Mouse (Mus musculus) heart, embryonic 15.5 days (tissue): ENCODE data around the gene Zfp467. TPM values are rescaled to one million over a fixed set of nuclear protein-coding genes. Genes with fewer than 3 reads are reported as not detected.

Experiments
- ATAC-seq: fragments of 200-750 bp; cut with Nextera tagmentation; replicated peaks from 2 replicates; pipeline ENCODE4 v1.8.0; 2017; ENCODE audit warnings: low read depth, moderate TSS enrichment; ENCODE audit not compliant: insufficient number of reproducible peaks, insufficient read depth, low FRiP score
- H3K27ac ChIP-seq: fragments of 300-500 bp; sonication (generic); 2 replicates; pipeline ENCODE4 v1.5.1; 2015; ENCODE audit warnings: mild to moderate bottlenecking, inconsistent platforms
- H3K27me3 ChIP-seq: fragments of 300-500 bp; sonication (generic); 2 replicates; pipeline ENCODE4 v1.6.1; 2015; ENCODE audit warnings: inconsistent platforms
- H3K36me3 ChIP-seq: fragments of 300-500 bp; sonication (generic); 2 replicates; pipeline ENCODE4 v1.6.1; 2015; ENCODE audit warnings: mild to moderate bottlenecking, inconsistent platforms
- H3K4me1 ChIP-seq: fragments of 300-500 bp; sonication (generic); replicated peaks from 2 replicates; pipeline ENCODE4 v1.6.1; 2015; ENCODE audit warnings: inconsistent platforms
- H3K4me2 ChIP-seq: fragments of 300-500 bp; sonication (generic); 2 replicates; pipeline ENCODE4 v1.6.1; 2015; ENCODE audit warnings: inconsistent platforms, mild to moderate bottlenecking, moderate library complexity
- H3K4me3 ChIP-seq: fragments of 300-500 bp; sonication (generic); 2 replicates; pipeline ENCODE4 v1.5.1; 2015; ENCODE audit warnings: mild to moderate bottlenecking, inconsistent platforms
- H3K9ac ChIP-seq: fragments of 300-500 bp; sonication (generic); 2 replicates; pipeline ENCODE4 v1.6.1; 2015; ENCODE audit warnings: mild to moderate bottlenecking, inconsistent platforms
- H3K9me3 ChIP-seq: fragments of 300-500 bp; sonication (generic); replicated peaks from 2 replicates; pipeline ENCODE4 v1.6.1; 2016; ENCODE audit warnings: inconsistent platforms
- WGBS: fragments of 180-500 bp; shearing (Covaris S2); methylation state at CpG from one replicate; pipeline ENCODE4 v1.1.7; 2015; ENCODE audit warnings: mixed read lengths; 5-methylcytosine and 5-hydroxymethylcytosine counted together
- polyA plus RNA-seq: library from polyadenylated mRNA; unstranded; fragments of >200 nt; fragmentation: Nextera tagmentation; extraction: Ambion mirVana; gene quantifications from 2 replicates; pipeline ENCODE4 v1.2.1, GENCODE M21; 2015

Gene Zfp467
- polyA plus RNA-seq, result 18.5 and 20.4 TPM in 2 replicates

DNA sequence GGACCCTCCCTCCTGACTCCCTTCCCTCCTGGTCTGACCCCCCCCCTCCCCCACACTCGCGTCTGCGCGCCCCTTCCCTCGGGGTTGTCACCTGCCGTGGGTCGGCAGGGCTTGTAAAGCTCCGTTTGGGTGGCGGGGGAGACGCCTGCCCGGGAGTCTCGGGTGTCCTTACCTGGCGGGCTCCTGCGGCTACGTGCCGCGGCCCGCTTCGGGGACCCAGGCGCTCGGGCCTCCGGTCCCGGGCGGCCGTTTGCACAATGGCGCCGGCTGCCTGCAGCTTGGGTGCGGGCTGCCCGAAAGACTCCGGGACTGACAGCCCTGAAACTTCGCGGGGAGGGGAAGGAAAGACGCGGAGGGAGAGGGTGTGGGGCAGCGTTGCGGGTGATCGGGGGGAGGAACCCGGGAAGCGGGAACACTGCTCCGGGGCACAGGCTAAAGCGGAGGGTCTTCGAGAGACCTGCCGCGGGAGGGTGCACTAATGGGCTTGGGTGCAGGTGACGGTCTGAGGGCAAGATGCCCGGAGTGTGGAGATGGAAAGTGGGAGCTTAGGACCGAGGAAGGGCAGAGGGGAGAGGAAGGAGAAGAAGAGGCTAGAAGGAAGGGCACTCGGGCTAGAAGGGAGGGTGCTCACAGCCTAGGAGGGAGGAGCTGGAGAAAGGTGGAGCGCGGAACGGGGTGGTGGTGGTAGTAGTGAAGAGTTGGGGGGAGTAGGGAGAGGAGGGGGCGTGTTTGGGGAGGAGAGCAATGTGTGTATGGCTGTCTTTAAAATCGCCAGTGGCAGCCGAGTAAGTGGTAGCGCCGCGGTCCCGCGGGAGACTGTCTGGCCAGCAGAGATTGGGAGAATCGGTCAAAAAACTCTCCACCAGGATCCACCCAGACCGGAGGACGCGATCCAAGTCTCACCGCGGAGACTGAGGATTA lies at the start of gene Zfp467:
Gene Zfp467 (minus strand): TSS at position 645 of the 921 bp plus-strand sequence.
- H3K27ac ChIP-seq, result peak within 1 kb of the TSS; percentile 94
- H3K4me3 ChIP-seq, result peak within 1 kb of the TSS; percentile 92
- ATAC-seq, result peak; percentile 42
- H3K4me1 ChIP-seq, result peaks cover 27% of the 10 kb centered on the region
- peaks cover 16% of the 10 kb centered on the region for H3K36me3 ChIP-seq
- H3K27me3 ChIP-seq, result no peaks in the 10 kb centered on the region
- 1% methylated on average over 65 of the region's 65 CpGs for WGBS
- H3K9ac ChIP-seq, result peak within 1 kb of the TSS; percentile 90
- no peaks in the 10 kb centered on the region for H3K9me3 ChIP-seq
- peak within 1 kb of the TSS; percentile 98 for H3K4me2 ChIP-seq

DNA sequence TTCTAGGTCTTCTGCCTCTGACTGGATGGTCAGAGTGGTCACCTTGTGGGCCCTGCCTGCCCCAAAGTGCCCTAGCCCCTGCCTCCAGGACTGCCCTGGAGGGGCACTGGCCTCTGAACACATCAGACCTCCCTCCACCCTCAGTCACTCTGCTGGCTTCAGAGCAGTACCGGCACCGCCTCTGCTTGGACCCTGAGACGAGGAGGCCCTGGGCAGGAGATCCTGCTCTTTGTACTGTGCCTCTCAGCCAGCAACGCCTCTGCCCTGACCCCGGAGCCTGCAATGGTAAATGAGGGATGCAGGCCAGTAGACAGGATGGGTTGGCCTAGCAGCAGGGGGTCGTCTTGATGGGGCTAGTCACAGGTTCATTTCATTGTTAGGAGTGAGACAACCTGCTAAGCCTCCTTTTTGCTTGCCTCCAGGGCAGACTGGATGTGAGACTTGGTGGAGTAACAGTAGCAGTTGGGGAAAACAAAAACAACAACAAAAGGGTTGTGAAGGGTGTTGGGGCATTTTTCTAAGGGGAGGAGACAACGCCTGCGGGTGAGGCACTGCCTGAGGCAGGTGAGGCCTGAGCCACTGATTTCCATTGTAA lies 47.6 kb upstream of the Zfp467 start:
- no peak overlapping the region for H3K27ac ChIP-seq
- no peak for ATAC-seq
- no peak overlapping the region for H3K4me3 ChIP-seq
- H3K4me2 ChIP-seq, result no peak overlapping the region
- peaks cover 7% of the 10 kb centered on the region for H3K4me1 ChIP-seq
- WGBS, result 37% methylated on average over 8 of the region's 8 CpGs
- H3K9ac ChIP-seq, result no peak overlapping the region
- H3K36me3 ChIP-seq, result no peaks in the 10 kb centered on the region
- H3K27me3 ChIP-seq, result peaks cover 17% of the 10 kb centered on the region
- H3K9me3 ChIP-seq, result no peaks in the 10 kb centered on the region

DNA sequence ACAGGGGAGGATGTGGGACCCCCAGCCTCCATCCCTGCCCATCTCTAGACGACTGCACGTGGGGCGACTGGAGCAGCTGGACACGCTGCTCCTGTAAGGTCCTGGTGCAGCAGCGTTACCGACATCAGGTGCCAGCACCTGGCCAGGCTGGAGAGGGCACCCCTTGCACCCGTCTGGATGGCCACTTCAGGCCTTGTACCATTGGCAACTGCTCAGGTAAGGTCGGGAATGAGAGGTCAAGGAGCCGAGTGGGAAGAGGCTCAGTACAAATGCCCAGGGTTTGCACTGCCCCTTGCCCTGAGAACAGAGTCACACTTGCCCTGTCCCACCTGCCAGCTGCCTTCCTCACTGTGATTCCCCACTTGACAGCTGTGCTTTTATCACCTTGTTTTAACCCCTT lies 45.7 kb upstream of the Zfp467 start:
- Histone ChIP-seq H3K9ac (no peak overlapping the region), H3K27ac (no peak overlapping the region), H3K9me3 (no peaks in the 10 kb centered on the region), H3K36me3 (no peaks in the 10 kb centered on the region), H3K4me2 (no peak overlapping the region), H3K4me1 (peaks cover 14% of the 10 kb centered on the region), H3K27me3 (peaks cover 19% of the 10 kb centered on the region), H3K4me3 (no peak overlapping the region)
- 56% methylated on average over 9 of the region's 9 CpGs for WGBS
- no peak for ATAC-seq

DNA sequence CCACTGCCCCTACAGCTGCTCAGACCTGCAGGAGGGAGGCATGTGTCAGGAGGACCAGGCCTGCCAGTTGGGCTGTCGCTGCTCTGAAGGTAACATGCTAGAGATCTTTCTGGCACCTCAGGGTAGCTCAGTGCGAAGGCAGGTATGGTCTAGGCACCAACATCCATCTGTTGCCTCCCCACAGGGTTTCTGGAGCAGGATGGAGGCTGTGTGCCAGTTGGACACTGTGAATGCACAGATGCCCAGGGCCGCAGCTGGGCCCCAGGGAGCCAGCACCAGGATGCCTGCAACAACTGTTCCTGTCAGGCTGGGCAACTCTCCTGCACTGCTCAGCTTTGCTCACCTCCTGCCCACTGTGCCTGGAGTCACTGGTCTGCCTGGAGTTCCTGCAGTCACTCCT lies 44.1 kb upstream of the Zfp467 start:
- no peak for ATAC-seq
- Histone ChIP-seq H3K4me3 (no peak overlapping the region), H3K9me3 (no peaks in the 10 kb centered on the region), H3K9ac (no peak overlapping the region), H3K27me3 (peaks cover 31% of the 10 kb centered on the region), H3K4me2 (no peak overlapping the region), H3K4me1 (peaks cover 14% of the 10 kb centered on the region), H3K36me3 (no peaks in the 10 kb centered on the region), H3K27ac (no peak overlapping the region)
- WGBS, result 82% methylated on average over 3 of the region's 3 CpGs

DNA sequence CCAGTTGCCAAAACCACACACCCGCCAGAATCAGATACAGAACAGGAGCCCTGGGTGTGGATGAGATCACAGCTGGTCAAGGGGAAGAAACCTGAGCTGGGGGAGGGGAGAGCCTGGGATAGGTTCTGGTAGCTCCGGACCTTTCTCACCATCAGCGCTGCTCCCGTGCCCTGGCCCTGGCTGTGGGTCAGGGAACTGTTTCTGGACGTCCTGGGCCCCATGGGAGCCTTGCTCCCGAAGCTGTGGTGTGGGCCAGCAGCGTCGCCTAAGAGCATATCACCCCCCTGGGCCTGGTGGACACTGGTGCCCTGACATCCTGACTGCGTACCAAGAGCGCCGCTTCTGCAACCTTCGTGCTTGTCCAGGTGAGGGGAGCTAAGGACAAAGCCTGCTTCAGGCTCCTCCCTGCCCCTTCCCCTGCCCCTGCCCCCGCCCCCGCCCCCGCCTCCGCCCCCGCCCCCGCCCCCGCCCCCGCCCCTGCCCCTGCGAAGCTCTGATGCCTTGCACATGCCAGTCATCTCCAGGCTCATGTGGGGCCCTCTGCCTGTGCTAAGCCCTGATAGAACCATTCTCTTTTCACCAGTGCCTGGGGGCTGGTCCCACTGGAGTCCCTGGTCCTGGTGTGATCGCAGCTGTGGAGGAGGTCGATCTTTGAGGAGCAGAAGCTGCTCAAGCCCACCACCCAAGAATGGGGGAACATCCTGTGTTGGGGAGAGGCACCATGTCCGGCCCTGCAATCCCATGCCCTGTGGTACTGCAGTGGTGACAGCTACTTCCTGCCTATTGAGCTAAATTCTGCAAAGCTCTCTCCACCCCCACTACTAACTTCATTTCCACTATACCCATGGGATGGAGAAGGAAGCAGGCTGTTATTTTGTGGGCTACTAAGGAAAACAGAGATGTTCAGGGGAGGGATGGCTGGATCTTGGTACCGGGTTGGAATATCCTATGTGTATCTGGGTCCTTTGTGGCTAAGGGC lies 42.4 kb upstream of the Zfp467 start:
- H3K9me3 ChIP-seq, result no peaks in the 10 kb centered on the region
- H3K27me3 ChIP-seq, result peaks cover 32% of the 10 kb centered on the region
- ATAC-seq, result 0 out of 2 replicates have a peak, but pooled peaks have one; percentile 14
- H3K36me3 ChIP-seq, result no peaks in the 10 kb centered on the region
- peak overlapping the region; percentile 59 for H3K4me2 ChIP-seq
- 9% methylated on average over 24 of the region's 25 CpGs for WGBS
- H3K27ac ChIP-seq, result 0 out of 2 replicates have a peak overlapping the region, but pooled peaks have one; percentile 51
- peaks cover 14% of the 10 kb centered on the region for H3K4me1 ChIP-seq
- peak overlapping the region; percentile 27 for H3K4me3 ChIP-seq
- H3K9ac ChIP-seq, result no peak overlapping the region

DNA sequence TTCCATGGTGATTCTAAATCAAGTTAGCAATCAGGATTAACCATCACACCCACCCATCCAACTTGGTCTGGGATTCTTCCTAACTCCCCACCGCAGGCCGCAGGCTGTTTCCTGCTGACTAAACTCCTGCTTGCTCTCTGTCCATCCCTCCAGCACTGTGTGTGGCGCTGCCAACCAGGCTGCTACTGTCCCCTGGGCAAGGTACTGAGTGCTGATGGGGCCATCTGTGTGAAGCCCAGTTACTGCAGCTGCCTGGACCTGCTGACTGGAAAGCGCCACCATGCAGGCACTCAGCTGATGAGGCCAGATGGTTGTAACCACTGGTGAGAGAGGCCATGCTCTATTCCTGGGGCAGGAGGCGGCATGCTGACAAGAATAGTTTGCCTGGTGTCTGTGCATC lies 36.9 kb upstream of the Zfp467 start:
- Histone ChIP-seq H3K4me3 (no peak overlapping the region), H3K27me3 (peaks cover 18% of the 10 kb centered on the region; the same call in 1 of the 2 replicates), H3K4me1 (peaks cover under 1% of the 10 kb centered on the region), H3K27ac (no peak overlapping the region), H3K4me2 (no peak overlapping the region), H3K9me3 (no peaks in the 10 kb centered on the region), H3K9ac (no peak overlapping the region), H3K36me3 (no peaks in the 10 kb centered on the region)
- WGBS, result 67% methylated on average over 5 of the region's 5 CpGs
- no peak for ATAC-seq

DNA sequence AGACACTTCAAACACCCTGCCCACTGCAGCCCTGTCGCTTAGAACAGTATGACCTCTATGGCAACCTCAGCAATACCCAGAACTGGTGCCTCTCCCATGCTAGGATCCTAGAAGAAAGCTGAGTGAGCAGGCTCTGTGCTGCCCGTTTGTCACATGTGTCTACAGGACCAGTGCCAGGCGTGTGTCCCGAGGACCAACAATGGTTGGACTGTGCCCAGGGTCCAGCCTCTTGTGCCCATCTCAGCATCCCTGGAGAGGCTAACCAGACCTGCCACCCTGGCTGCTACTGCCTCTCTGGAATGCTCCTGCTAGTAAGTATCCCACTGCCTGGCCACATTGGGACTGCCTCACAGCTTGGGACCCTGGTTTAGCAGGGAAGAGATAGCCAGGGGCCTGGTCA lies 32.8 kb upstream of the Zfp467 start:
- no peaks in the 10 kb centered on the region for H3K36me3 ChIP-seq
- peaks cover 3% of the 10 kb centered on the region; the same call in 1 of the 2 replicates for H3K27me3 ChIP-seq
- no peak overlapping the region for H3K4me3 ChIP-seq
- WGBS, result 73% methylated on average over 4 of the region's 4 CpGs
- no peaks in the 10 kb centered on the region for H3K9me3 ChIP-seq
- H3K27ac ChIP-seq, result no peak overlapping the region
- H3K4me2 ChIP-seq, result no peak overlapping the region
- H3K4me1 ChIP-seq, result no peaks in the 10 kb centered on the region
- no peak for ATAC-seq
- H3K9ac ChIP-seq, result no peak overlapping the region

DNA sequence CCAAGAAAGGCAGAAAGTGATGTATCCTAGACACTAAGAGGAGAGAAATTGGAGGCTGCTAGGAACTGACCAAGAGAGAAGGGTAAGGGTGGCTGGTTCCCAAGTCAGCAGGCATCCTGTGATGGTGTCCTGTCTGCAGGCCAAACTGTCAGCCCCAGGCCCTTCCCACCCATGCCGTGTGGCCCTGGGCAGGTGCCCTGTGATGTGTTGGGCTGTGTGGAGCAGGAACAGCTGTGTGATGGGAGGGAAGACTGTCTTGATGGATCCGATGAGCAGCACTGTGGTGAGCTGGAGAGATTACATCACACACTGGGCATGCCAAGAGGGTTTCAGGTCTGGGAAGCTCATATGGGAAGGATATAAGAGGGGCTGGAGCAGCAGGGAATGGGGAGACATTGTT lies 25.1 kb upstream of the Zfp467 start:
- 73% methylated on average over 2 of the region's 2 CpGs for WGBS
- Histone ChIP-seq H3K9me3 (no peaks in the 10 kb centered on the region), H3K27ac (no peak overlapping the region), H3K4me1 (no peaks in the 10 kb centered on the region), H3K4me2 (no peak overlapping the region), H3K4me3 (no peak overlapping the region), H3K9ac (no peak overlapping the region), H3K36me3 (no peaks in the 10 kb centered on the region), H3K27me3 (no peaks in the 10 kb centered on the region)
- no peak for ATAC-seq

DNA sequence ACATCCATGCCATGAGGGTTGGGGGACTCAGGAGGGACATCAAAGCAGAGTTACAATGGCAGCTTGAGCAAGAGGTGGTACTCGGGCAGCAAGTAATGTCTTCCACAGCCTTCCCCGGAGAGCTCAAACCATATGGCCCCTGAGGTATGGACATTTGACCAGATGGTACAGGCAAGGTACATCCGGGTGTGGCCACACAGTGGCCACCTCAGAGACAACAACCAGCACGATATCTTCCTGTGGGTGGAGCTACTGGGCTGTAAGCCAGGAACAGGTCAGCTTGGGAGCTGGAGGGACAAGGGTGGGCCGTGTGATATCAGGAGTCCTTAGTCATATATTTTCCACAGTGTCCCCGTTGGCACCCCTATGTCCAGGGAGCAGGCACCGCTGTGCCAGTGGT lies 21.9 kb upstream of the Zfp467 start:
- no peak overlapping the region for H3K4me3 ChIP-seq
- H3K27ac ChIP-seq, result no peak overlapping the region
- ATAC-seq, result no peak
- 80% methylated on average over 7 of the region's 7 CpGs for WGBS
- no peak overlapping the region for H3K9ac ChIP-seq
- no peaks in the 10 kb centered on the region for H3K4me1 ChIP-seq
- H3K4me2 ChIP-seq, result no peak overlapping the region
- no peaks in the 10 kb centered on the region for H3K27me3 ChIP-seq
- no peaks in the 10 kb centered on the region for H3K36me3 ChIP-seq
- no peaks in the 10 kb centered on the region for H3K9me3 ChIP-seq

DNA sequence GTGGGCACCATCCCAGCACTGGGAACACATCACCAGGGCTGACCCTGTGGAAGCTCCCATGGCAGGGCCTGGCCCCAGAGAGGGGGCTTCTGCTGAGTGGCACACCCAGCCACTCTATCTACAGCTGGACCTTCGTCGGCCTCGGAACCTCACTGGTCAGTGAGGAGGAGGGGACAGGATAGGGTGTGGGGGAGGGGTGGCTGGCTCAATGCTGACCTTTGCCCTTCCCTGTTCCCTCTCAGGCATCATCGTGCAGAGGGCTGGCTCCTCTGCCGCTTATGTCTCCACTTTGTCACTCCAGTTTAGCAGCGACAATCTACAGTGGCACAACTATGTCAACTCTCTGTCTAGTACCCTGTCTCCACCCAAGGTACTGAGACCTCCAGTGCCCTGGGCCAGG lies 21.1 kb upstream of the Zfp467 start:
- H3K9me3 ChIP-seq, result no peaks in the 10 kb centered on the region
- no peak overlapping the region for H3K9ac ChIP-seq
- no peak for ATAC-seq
- no peaks in the 10 kb centered on the region for H3K36me3 ChIP-seq
- 32% methylated on average over 6 of the region's 6 CpGs for WGBS
- no peak overlapping the region for H3K27ac ChIP-seq
- no peaks in the 10 kb centered on the region for H3K27me3 ChIP-seq
- no peaks in the 10 kb centered on the region for H3K4me1 ChIP-seq
- no peak overlapping the region for H3K4me3 ChIP-seq
- H3K4me2 ChIP-seq, result no peak overlapping the region
